Mouse (Mus musculus): ENCODE data around the gene Edn3. TPM values are rescaled to one million over a fixed set of nuclear protein-coding genes. Genes with fewer than 3 reads are reported as not detected.

The Edn3 gene
- polyA plus RNA-seq, 1 experiment from 2014 or later = 26.5 TPM

GRCm38 (mm10) chr2:174833608-174834007 lies 73.2 kb downstream of the Edn3 start:
- Histone ChIP-seq H3K36me3 (ENCODE audit: insufficient read depth, low read length) (no peaks in the 10 kb centered on the region), H3K27ac (ENCODE audit: low read length) (no peak overlapping the region), H3K9ac (replicated peaks; ENCODE audit: low read depth) (no peak overlapping the region), H3K27me3 (replicated peaks; ENCODE audit: insufficient read depth, low read length) (no peaks in the 10 kb centered on the region), H3K9me3 (ENCODE audit: low read length) (no peaks in the 10 kb centered on the region), H3K4me2 (replicated peaks; ENCODE audit: low read depth, low read length) (no peak overlapping the region), H3K4me1 (ENCODE audit: insufficient read depth, low read depth, low read length) (no peaks in the 10 kb centered on the region), H3K4me3 (ENCODE audit: low read depth, low read length) (no peak overlapping the region)
- DNase-seq (ENCODE audit: low spot score) (no peak), ATAC-seq (no peak)
- 42% methylated on average over 5 of the region's 5 CpGs for WGBS
- no peak for TF ChIP-seq EP300 (IDR thresholded peaks at IDR 0.05)
- TF ChIP-seq CTCF (IDR thresholded peaks at IDR 0.05) = no peak

Other genes with a start within 250 kb of the Edn3 start
- gene Zfp831, start 117.1 kb upstream of the Edn3 start, polyA plus RNA-seq (2015; fragmentation: Nextera tagmentation; extraction: Ambion mirVana) = 0.02 TPM in 1 of 2 replicates, not detected in the other
- gene Gm14444, start 249.6 kb downstream of the Edn3 start, polyA plus RNA-seq (2015; fragmentation: Nextera tagmentation; extraction: Ambion mirVana) = 0.14 TPM in 1 of 2 replicates, not detected in the other